Mouse (Mus musculus): ENCODE measurements around the gene Hist1h4f.
"Not testable (repeated sequence)": the region's sequence is repeated elsewhere in the genome, so short reads cannot be mapped to it uniquely, and the experiment has no call there.

Gene Hist1h4f

GRCm38 (mm10) chr13:23554925-23555838, 3.7 kb upstream of the Hist1h4f start:
- DNase-seq (ENCODE audit: low spot score in 2 of 2): peak; percentile 92 to 98

- DNase-seq (ENCODE audit: low spot score in 2 of 2): peak in 1 of 2 experiments; percentile 50
Observed at GRCm38 (mm10) chr13:23554393-23554792, 2.9 kb upstream of the Hist1h4f start.

- DNase-seq (ENCODE audit: low spot score in 2 of 2): no peak
Observed at GRCm38 (mm10) chr13:23552962-23553361, 1.5 kb upstream of the Hist1h4f start, which contains the start of gene Hist1h1d. Hist1h1d (plus strand) TSS chr13:23553262.

- DNase-seq (ENCODE audit: low spot score in 2 of 2): peak; percentile 16 to 65
Observed at GRCm38 (mm10) chr13:23551931-23552914, 775 bp upstream of the Hist1h4f start.

- DNase-seq (ENCODE audit: low spot score in 2 of 2): peak; percentile 34 to 63
Observed at GRCm38 (mm10) chr13:23550761-23551145, 695 bp downstream of the Hist1h4f start.

- DNase-seq (ENCODE audit: low spot score in 2 of 2): no peak
Observed at GRCm38 (mm10) chr13:23546694-23547093, 4.8 kb downstream of the Hist1h4f start.

GRCm38 (mm10) chr13:23544787-23545120, 6.7 kb downstream of the Hist1h4f start:
- DNase-seq (ENCODE audit: low spot score in 2 of 2): peak; percentile 24 to 70

GRCm38 (mm10) chr13:23543965-23544786, 7.3 kb downstream of the Hist1h4f start, which contains the start of gene Hist1h3f:
Hist1h3f (plus strand) TSS chr13:23544052.
- peak; percentile 85 to 93 for DNase-seq (ENCODE audit: low spot score in 2 of 2)

- peak; percentile 81 to 90 for DNase-seq (ENCODE audit: low spot score in 2 of 2)
Observed at GRCm38 (mm10) chr13:23542999-23543607, 8.3 kb downstream of the Hist1h4f start, which contains the start of gene Hist1h2bh. Hist1h2bh (minus strand) TSS chr13:23543392.

- peak; percentile 31 to 66 for DNase-seq (ENCODE audit: low spot score in 2 of 2)
Observed at GRCm38 (mm10) chr13:23542225-23542980, 9.0 kb downstream of the Hist1h4f start.

GRCm38 (mm10) chr13:23541497-23541896, 10.0 kb downstream of the Hist1h4f start:
- DNase-seq (ENCODE audit: low spot score in 2 of 2): no peak

- DNase-seq (ENCODE audit: low spot score in 2 of 2): not testable (repeated sequence)
Observed at GRCm38 (mm10) chr13:23539821-23540220, 11.6 kb downstream of the Hist1h4f start.

GRCm38 (mm10) chr13:23538249-23538648, 13.2 kb downstream of the Hist1h4f start:
- no peak for DNase-seq (ENCODE audit: low spot score in 2 of 2)

GRCm38 (mm10) chr13:23537006-23537710, 14.3 kb downstream of the Hist1h4f start:
- DNase-seq (ENCODE audit: low spot score in 2 of 2): no peak

GRCm38 (mm10) chr13:23536076-23536822, 15.2 kb downstream of the Hist1h4f start:
- peak in 1 of 2 experiments; percentile 17 for DNase-seq (ENCODE audit: low spot score in 2 of 2)

- DNase-seq (ENCODE audit: low spot score in 2 of 2): peak; percentile 89 to 93
Observed at GRCm38 (mm10) chr13:23535137-23536075, 16.0 kb downstream of the Hist1h4f start, which contains the start of gene Hist1h3g. Hist1h3g (plus strand) TSS chr13:23535422.
